Mouse (Mus musculus) right cerebral cortex, postnatal 14 days (tissue): ENCODE results near the gene Itga11.

Experiments
- DNase-seq: peaks from one replicate; pipeline ENCODE4 v3.0.0; 2022

The Itga11 gene

DNA sequence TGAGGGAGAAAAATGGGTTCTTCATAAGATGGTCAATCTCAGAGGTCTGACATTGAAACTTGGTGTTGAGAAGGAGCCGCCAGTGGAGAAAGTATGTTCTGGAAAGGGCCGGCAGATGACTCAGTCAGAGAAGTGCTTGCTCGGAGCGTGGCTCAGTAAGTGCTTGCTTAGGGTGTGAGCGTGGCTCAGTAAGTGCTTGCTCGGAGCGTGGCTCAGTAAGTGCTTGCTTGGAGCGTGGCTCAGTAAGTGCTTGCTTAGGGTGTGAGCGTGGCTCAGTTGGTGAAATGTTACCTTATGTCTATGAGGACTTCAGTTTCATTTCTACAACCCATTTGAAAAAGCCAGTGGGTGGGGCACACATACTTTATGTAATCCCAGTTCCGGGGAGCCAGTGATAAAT is 12.1 kb downstream of the Itga11 start:
- no peak for DNase-seq

DNA sequence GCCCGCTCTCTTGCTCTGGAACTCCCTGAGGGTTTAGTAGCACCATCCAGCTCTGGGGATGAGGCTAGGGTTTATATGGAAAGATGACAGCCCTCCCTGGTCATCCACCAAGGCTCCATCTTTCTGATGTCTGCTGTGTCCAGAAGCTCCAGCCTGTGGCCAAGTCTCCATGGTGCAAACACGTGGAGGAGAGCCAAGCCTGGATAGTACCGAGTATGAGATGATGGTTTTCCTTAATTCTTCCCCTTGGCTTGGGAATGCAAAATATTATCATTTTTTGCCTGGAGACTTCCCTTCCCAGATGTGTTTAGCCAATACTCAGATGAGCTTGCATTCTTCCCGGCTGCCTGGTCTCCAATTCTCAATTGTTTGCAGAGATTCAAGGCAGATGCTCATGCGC is 16.4 kb downstream of the Itga11 start:
- DNase-seq, result no peak

DNA sequence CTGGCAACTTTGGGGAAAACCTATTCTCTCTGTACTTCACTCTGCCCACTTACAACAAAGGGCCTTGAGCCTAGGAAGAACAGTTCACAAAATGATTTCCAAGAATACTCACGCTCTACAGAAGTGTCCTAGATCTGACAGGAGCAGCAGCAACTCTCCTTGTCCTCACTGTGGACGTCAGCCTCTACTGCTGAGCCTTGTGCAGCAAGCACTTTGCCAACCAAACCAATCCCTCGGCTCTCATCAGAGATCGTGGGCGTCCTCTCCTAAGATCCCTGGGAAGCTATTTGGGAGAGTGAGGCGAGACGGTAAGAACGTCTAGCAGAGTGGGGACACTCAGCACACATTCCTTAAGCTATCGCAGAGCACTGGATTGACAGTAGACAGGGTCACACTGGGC is 17.6 kb downstream of the Itga11 start:
- DNase-seq, result no peak

DNA sequence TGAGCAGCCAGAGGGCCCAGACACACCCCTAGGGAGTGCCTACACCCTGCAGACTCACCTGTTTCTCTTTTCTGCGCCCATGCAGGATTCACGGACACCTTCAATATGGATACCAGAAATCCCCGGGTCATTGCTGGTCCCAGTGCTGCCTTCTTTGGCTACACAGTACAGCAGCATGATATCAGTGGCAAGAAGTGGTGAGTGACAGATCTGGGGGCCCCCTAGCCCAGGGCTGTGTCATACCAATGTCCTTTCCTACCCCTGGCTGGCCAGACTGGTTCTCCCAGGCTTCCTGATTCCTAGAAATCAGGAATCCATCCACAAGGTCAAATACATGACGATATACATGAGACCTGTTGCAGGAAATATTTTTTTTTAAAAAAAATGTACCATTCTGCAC is 19.2 kb downstream of the Itga11 start:
- no peak for DNase-seq

DNA sequence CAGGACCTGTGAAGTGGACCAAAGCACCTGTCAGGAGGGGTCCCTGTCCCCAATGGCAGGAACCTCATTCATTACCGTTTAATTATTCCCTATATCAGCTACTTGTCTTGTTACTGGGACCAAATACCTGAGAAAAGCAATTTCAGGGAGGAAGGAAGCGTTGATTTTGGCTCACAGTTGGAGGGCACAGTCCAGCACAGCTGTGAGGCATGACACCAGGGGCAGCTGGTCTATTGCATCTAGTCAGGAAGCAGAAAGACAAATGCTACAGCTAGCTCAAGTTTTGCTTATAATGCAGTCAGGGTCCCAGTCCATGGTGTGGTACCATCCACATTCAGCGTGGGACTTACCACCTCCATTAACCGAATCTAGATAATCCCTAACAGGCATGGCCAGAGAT is 29.6 kb downstream of the Itga11 start:
- no peak for DNase-seq

DNA sequence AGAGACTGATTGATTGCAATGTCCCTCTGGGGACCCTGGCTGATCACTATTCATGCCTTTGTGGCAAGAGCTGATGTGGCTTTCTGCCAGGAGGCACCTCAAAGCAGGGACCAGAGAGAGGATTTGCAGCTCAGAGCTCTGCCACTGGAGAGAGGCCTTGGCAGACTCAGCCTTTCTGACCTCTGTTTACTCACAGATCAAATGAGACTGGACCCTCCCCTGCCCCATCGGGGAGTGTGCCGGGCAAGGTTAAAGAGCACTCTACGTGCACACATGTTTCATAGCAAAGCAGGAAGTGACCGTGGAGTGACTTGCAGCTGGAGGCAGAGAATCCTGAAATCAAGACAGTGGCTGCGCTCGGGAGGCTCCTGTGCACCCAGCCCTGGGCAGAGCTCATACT is 30.2 kb downstream of the Itga11 start:
- DNase-seq, result no peak

DNA sequence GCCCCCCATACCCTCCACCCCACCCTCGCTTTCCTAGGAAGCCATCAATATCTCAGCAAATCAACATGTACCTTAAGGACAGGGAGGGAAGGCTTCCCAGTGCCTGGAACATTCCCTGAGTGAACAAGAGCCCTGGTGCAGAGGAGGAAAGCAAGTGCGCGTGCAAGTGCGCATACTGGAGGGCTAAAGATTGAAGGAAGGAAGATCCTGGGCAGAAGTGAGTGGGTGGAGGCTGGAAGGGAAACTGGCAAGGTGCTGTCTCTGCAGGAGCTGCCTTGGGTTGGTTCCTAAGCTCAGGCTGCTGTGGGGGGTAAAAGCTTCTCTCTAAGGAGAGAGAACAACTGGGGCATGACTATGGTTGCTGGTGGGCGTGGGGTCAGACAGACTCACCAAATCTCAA is 32.4 kb downstream of the Itga11 start:
- no peak for DNase-seq

DNA sequence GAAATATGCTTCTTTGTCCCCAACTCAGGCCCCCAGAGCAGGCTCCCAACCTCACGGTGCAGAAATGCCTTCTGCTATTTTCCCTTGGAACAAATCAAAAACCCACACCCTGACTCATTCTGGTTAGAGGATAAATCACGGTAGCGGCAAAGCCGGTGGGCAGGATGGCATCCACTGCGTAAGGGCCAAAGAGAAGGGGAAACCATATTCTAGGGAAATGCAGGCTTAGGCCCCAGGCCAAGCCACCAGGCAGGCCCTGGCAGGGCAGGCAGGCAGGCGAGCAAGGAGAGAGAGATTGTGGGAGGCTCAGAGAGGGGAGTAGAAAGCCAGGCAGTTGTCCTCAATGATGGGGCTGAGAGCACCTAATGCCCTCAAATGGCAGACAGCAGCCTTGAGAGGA is 34.7 kb downstream of the Itga11 start:
- DNase-seq, result no peak

DNA sequence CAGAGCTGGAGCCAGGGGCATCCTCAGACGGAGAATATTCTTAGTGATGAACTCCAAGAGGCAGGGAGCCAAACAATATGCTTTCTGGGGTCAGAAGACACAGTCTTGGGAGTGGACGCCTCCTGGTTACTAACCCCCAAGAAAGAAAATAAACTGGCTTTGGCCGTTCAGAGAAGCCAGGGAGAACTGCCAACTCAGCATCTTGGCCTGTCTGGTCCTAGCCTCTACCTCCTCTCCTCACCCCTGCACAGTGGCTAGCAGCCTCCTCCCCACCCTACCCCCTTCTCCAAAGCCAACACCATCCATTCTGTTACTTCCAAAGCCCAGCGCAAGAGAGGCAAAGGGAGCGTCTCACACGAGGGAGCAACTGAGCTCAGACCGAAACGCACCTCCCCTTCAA is 35.4 kb downstream of the Itga11 start:
- no peak for DNase-seq

DNA sequence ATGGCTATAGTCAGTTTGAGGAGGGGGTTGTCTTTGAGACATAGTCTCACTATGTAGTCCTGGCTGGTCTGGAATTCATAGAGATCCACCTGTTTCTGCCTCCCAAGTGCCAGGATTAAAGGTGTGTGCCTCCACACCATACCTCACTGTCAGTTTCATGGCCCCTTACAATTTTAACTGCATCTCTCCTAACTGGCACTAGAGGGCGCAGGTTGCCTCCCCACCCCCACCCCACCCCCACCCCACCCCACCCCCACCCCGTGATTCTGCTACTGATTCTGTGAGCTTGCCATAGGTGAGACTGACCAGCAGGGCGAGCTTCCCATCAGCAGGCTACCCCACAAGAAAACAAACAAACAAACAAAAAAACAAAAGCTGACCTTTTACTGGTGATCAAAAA is 36.7 kb downstream of the Itga11 start:
- DNase-seq, result no peak

DNA sequence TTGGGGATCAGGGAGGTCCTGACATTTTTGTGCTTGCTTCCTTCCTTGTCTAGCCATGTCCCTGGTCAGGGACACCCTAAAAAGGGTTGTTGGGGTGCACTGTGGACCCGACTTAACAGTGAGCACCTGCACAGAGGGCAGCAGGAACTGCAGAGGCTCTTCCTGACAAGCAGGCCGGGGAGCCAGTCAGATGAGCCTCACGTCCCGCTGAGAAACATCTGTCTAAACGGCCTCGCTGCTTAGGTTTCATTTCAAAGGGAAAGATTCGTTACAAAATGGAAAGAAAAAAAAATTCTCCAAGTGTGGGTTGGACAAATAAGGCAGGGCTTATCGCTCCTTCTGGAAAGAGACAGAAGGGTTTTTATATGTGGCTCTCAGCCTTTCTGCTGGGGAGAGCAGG is 40.4 kb downstream of the Itga11 start:
- no peak for DNase-seq

DNA sequence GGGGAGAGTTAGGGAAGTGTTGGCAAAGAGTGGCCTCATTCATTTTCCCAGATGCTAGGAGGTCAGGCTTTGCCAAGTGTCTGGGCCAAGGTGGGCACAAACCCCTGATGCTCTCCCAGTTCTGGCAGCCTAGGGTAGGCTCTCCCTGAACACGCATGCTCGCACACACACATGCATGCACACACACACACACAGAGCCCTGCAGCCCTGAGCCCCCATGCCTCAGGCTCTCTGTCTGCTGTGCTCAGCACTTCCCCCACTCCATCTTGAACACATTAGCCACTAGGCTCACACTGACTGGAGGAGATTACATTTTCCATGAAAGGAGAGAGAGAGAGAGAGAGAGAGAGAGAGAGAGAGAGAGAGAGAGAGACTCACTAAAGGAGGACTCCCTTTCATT is 44.2 kb downstream of the Itga11 start:
- DNase-seq, result no peak

DNA sequence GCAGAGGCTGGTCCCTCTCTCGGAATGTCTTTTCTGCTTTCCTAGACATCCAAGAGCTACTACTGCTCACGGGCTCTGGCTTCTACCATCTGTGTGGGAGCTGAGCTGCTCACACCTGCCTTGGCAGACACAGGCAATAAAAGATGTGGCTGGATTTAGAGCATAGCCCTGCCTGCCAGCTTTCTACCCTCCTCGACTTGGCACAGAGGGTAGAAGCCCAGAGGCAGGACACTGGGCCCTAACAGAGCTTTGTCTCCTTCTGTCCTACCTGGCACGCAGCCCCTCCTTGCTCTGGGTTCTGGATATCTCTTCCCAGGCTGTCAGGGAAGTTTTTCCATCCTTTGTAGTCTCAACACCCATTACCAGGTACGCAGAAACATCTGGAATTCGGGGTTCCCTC is 45.1 kb downstream of the Itga11 start:
- DNase-seq, result no peak

DNA sequence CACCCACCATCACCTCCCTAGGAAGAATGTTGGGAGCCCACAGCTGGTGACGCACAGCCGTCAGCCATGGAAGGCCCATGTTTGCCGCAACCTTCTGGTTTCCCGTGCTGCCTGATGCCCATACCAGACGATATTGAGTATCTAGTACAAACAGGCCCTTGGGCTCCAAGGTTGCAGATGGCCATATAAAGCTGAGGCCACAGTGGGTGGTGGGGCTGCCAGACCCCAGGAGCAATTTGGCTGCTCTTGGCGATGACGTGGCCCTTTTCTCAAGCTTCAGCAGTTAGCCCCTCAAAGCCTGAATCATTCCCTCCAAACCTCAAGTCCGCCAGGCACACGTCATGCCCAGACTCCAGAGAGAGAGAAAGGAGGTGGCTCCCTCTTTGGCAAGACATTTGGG is 46.5 kb downstream of the Itga11 start:
- DNase-seq, result no peak

DNA sequence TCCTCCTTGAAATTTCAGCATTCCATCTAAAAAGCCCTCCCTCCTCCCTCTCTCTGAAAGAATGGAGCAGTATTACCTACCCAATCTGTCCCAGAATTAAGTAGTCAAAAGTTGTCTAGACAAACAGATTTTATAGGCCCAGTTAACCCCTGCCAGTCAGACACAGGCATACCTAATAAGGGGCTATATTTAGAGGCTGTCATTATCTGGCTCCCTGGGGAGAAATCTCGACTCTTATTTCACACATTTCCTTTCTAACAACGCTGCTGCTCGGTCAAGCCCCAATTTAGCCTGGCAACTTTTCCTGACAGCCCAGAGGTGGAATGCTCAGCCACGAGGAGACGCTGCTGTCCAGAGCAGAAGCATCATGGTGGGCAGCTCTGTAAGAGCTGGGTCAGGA is 47.6 kb downstream of the Itga11 start:
- DNase-seq, result no peak

DNA sequence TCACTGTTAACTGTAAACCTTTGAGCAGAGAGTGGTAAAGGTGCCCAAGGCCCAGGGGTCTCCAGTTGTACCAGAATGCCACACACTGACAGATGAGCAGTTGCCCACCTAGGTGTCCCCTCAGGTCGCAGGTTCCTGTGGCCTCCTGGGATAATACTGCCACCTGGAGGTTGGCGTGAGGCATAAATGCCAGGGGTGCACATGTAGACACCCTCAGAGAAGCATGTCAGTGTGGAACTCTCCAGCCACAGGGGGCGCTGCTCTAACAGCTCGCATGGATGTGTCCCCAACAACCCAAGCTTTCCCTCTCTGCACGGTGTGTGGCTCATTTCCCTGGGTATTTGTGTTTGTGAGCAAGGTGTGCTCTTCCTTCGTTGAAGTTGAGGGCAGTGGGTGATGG is 48.8 kb downstream of the Itga11 start:
- peak; percentile 31 for DNase-seq

DNA sequence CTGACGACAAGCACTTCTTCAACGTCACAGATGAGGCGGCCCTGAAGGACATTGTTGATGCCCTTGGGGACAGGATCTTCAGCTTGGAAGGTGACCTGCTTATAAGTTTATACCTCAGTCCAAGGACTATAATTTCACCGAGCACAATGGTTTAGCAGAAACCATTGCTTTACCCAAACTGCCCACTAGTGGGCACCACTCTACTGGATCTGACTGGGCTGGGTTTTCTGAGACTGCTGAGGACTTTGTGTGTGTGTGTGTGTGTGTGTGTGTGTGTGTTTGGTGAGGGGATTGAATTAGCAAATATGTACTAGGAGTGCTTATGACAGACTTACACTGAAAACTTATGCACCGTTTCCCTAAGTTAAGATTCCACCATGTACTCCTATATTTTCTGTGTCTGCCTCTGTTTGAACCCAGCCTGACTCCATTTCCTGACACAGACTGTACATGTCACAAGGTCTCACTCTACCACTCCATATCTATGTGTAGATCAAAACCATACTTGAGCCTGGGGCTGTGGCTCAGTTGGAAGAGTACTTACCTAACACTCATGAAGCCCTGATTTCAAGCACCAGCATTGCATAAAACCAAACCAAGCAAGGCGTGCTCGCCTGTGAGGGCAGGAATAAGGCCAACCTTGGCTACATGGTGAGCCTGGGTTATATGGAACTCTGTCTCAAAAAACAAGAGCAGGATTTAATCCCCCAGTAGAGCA is 67.1 kb downstream of the Itga11 start:
- DNase-seq, result peak; percentile 34

DNA sequence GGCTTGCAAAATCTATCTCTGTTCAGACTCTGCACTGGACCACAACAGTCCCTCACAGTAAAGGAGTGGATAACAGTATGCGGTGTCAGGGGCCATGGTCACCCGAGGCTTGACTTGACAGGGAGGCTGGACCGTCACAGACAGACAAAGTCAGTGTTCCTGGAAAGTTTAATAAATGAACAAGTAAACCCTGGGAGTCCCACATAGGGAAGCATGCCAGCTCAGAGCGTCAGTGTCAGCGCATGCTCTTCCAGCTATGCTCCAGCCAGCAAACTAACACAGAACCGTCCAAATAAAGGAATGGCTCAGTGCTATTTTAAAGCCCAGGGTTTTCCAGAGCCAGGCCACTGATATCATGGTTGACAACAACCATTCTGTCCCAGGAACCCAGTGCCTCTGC is 69.0 kb downstream of the Itga11 start:
- DNase-seq, result no peak

DNA sequence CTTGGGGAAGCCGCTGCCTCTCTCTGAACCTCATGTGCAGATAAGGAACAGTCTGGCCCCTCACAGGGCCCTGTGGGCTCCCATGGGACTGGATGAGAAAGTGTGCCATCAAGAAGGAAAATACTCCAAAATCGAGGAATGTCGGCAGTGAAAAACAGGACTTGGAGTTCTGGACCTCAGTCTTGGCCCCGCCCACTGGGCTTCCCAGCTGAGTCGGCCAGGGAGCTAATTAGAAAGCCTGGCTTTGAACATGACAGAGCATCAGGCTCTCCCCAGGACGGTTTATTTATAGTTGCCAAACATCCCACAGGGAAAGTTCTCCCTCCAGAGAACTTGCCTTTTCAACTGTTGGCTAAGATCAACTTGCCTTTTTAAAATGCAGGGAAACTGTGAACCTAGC is 72.0 kb downstream of the Itga11 start:
- DNase-seq, result no peak

DNA sequence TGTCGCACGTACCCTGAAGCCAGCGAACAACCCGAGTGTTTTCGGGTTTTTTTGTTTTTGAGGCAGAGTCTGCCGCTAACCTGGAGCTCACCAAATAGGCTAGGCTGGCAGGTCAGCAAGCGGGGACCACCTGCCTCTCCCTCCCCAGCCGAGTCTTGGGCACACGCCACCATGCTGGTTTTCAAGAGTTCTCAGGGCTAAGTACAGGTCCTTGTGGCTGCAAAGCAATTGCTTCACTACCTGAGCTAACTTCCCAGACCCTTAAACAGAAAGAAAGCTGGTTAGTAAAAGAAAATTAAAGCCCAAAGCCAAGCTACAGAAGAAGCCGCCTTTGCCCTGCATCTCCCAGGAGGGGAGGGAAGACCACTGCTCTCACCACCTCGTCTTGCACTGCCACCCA is 72.8 kb downstream of the Itga11 start:
- no peak for DNase-seq

DNA sequence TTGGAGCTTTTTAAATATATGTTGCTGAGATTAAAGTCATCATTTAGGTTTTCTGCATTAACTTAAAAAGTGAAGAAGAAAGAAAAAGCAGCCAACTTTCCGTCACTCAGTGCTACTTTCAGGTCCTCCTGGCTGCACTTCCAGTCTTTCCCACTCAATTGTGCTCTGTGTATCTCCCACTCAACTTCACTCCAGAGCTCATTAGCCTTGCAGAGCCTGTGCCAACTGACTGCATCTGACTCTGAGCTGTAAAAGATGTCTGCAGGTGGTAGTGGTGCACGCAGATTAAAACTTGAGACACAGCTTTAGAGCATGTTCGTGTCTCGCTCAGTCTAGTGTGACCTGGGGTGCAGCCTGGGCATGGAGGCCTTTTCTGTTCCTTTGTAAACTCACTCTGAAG is 80.7 kb downstream of the Itga11 start:
- DNase-seq, result no peak

DNA sequence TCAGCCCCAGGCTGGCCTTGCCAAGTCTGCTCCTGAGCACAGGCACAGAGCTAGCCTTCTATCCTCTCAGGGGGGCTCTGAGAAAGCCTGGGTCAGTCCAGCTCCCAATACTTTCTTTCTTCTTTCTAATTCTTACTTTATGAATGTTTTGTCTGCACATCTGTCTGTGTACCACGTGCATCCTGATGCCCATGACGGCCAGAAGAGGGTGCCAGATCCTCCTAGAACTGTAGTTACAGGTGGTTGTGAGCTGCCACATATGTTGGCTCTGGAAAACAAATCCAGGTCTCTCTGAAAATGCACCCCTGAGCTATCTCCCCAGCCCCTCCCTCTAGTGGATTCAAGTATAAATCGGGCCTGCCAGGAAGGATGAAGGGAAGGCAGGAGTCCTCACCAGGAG is 82.0 kb downstream of the Itga11 start:
- no peak for DNase-seq

DNA sequence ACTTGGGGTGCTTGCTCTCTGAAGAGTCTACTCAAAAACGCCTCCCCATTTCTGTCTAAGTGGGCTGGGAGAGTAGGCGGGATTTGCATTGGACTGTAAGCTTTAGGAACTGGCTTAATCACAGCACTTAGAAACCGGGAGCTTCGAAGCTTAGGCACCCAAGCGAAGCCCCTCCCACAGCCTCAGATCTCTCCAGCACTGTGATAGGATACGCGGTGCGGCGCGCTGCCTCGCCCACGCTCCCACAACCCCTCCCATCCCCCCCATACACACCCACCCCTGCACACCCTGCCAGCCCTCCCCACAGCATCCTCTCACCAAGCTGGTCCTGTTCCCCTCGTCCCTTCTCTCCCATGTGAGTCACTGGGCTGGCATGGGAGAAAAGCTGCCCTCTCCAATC is 85.9 kb downstream of the Itga11 start:
- peak; percentile 42 for DNase-seq

DNA sequence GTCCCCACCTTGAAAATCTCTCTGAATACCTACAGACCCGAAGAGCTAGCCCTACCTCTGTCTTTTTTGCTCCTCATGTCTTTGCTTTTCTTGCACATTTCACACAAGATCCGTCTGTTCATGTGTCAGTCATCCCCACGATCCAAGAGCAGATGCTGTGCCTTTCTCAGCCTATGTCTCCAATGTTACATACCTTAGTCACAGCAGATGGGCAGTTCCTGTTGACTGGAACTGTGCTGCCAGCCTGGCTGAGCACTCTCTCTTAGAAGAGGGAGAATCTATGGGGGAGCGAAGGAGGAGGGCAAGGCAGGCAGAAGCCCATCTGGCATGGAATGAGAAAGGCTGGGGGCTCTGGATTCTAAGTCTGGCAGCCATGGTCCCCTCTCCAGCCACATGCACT is 87.7 kb downstream of the Itga11 start:
- DNase-seq, result no peak

DNA sequence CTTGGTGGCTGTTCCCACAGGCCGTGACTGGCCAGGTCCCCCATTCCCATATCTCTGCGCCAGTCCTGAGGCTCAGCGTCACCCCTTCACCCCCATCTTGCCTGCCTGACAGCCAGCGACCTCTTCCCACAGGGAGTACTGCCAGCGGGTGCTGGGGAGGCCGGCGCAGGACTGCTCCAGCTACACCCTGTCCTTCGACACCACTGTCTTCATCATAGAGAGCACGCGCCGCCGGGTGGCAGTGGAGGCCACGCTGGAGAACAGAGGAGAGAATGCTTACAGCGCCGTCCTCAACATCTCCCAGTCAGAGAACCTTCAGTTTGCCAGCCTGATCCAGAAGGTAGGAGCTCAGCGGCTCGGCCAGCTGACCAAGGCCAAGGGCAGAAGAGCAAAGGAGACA is 89.8 kb downstream of the Itga11 start:
- DNase-seq, result no peak

DNA sequence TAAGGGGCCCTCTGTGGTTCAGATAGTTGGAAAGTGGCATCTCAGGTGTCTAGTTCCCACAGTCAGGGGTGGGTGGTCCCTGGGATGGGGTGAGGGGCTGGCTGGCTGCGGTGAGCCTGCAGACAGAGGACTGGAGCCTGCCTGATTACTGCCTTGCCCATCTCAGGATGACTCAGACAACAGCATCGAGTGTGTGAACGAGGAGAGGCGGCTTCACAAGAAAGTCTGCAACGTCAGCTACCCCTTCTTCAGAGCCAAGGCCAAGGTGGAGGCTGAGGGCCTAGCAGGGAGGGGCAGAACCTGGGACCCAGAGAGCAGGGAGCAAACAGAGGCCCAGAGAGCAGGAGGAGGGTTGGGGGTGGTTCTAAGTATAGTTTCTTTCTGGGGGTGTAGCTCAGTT is 90.7 kb downstream of the Itga11 start:
- no peak for DNase-seq
